Mouse (Mus musculus) forelimb bud, embryonic 11.5 days (tissue): ENCODE measurements around the gene Tnik.
A peak's percentile ranks its signal among the peaks of the same experiment; 100 is the strongest.

Experiments
- DNase-seq: peaks from one replicate; pipeline ENCODE4 v3.0.0-alpha.2; 2012; ENCODE audit warnings: low read depth, low spot score

Tnik gene

GRCm38 (mm10) chr3:28542941-28543340, 279.9 kb downstream of the Tnik start:
- no peak for DNase-seq

GRCm38 (mm10) chr3:28543380-28543984, 280.5 kb downstream of the Tnik start:
- no peak for DNase-seq

DNA sequence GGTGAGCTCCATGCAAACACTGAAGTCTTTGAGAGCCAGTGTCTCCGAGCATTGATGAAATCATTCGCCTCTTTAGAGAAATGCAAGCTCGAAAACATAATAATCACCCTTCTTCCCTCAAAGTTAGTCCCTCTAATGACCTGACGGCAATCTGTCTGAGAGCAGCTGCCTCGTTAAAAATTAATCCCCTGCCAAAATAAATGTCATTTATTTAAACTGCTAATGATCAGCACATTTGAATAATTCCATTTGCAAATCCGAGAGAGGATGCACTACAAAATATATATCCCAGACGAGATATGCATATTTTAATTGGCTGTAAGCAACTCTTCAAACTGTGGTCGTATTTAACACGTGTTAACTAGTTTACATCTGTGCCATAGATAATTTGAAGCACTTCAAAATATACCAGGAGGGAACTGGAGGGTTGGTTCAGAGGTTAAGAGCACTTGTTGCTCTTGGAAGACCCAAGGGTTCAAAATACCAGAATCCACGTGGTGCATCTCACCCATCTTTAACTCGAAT, 281.4 kb downstream of the Tnik start:
- DNase-seq: no peak

GRCm38 (mm10) chr3:28547965-28548730, 285.1 kb downstream of the Tnik start:
- DNase-seq: no peak

GRCm38 (mm10) chr3:28549391-28549790, 286.4 kb downstream of the Tnik start:
- DNase-seq: no peak

- no peak for DNase-seq
Observed at GRCm38 (mm10) chr3:28550497-28551093, 287.6 kb downstream of the Tnik start.

GRCm38 (mm10) chr3:28551756-28552155, 288.7 kb downstream of the Tnik start:
- DNase-seq: no peak

DNA sequence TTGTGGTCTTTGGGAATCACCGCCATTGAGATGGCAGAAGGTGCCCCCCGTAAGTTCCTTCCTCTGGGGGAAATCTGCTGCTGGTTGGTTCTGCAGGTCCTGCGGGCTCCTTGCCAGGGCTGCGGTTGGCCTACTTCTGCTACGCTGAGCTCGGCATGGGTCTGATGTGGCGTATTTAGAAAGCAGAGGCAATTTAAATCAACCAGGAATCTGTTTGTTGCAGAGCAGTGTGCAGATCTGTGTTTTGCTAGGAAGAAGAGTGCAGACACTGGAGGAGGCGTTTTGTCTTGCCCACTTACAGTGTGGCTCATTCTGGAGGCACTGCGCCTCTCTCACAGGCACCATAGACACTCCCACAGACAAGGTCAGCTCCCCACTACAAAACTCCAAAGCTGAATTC, 291.9 kb downstream of the Tnik start:
- DNase-seq: no peak

GRCm38 (mm10) chr3:28555795-28556570, 293.0 kb downstream of the Tnik start:
- no peak for DNase-seq

- no peak for DNase-seq
Observed at GRCm38 (mm10) chr3:28558328-28558871, 295.4 kb downstream of the Tnik start.

DNA sequence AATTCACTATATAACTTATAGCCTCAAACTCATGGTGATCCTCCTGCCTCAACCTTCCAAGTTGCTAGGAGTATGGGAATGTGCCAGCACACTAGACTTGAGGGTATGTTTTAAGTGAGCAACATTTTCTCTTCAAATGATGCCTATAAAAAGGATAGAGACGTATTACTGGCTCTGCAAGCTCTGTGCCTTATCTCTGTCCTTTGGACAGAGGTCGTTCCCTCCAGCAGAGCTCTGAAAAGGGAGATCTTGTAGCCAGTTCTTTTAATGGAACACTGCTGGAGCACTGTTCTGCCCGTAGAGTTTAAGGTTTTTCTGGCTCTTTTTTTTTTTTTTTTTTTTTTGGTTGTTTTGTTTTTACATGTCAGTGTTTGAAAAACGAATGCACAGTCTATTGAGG, 298.4 kb downstream of the Tnik start:
- DNase-seq: no peak

- DNase-seq: peak; percentile 49
Observed at GRCm38 (mm10) chr3:28562612-28563332, 299.8 kb downstream of the Tnik start.

DNA sequence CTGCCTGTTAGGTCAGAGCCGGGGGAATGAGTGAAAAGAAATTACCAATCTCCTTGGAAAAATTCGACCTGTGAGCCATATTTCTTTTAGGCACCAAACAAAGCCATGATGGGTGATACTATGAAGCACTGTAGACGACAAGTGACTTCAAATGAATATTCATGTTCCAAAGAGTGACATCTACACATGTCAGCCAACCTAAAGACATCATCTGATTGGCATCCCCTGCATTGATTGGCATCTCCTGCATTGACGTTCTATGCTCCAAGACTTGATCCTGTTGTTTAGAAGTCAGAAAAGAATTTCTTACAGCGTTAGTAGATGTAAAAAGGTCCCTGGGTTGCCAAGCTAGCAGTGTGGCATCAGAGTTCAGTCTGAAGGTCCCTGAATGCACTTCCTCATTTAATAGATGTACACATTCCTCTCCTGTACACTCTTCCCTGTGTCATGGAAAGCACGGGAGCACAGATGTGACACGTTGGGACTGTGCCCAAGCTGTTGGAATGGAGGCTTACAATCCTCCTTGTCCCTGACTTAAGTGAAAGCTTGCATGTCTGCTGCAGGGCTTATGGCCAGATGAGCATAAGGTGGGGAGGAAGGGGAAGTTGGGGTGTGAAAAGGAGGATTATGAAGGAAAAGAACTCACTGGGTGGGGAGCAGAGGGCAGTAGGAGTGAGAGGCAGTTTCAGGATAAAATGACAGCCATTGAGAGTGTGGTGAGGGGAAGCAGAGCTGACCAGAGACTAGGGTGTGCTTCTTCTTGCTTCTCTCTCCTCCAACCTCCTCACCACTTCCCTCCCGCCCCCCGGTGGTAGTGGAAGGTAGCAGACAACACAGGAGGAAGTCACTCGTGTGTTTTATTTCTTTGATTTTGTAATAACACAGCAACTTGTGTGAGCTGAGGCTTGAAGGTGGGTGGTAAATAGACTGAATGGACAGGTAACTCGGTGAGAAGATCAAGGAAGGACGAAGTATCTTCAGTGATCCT, 301.6 kb downstream of the Tnik start:
- no peak for DNase-seq

- no peak for DNase-seq
Observed at GRCm38 (mm10) chr3:28577301-28577700, 314.3 kb downstream of the Tnik start.

DNA sequence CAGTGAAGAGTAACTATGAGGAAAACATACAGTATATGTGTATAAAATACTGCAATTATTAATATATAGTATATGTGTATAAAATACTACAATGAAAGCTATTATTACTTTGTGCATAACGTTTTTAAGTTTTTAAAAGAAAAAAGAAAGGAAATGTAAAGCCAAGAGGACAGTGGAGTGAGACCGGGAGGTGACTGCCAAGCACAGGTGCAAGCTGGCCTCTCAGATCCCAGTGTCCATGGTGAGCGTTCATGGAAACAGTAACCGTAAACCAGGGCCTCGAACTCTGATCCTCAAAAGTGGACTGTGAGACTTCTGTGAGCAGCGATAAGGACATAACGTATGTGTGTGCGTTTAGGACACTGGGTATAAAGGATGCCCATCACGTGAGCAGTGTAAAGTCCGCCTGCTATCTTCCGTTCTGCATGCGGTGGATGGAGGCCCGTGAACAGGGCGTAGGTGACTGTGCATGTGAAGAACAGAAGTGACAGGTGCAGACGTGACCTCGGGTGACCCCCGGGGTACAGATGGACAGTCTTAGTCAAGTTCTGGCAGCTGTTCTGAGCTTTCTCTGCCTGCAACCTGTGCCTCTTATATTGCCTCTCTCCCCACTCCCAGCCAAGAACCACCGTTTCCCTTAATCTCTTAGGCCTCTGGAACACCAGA, 316.1 kb downstream of the Tnik start:
- no peak for DNase-seq

- DNase-seq: no peak
Observed at GRCm38 (mm10) chr3:28585750-28586465, 322.9 kb downstream of the Tnik start.

DNA sequence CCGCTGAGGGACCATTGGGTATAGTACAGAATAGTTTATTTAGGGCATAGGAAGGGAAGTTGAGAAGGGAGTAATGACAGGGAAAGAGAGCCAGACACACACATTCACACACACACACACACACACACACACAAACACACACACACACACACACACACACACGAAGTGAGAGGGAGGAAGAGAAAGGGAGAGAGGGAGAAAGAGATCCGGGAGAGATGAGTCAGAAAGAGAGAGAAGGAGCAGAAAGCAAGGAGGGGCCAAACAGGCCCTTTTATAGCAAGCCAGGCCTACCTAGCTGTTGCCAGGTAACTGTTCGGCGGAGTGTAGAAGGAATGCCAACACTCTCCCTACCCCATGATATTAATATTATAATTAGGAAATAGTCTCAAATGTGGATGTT, 324.8 kb downstream of the Tnik start:
- DNase-seq: no peak

DNA sequence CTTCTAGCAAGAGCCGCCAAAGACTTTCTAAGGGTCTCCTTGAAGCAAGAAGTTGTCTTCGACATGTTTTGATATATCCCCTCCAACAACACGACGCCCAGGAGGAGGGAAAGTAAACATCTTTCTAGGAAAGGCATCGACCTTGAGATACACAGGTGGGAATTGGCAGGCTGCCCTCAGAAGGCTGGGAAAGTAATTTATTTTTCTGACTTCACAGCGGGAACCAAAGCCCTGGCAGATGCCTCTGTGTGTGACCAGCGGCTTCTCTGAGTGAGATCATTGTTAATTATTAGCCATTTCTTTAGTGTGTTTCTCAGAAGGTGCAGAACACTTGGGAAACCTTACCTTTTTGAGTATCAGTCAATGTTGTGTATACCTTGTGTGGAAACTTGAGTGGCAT, 328.3 kb downstream of the Tnik start:
- DNase-seq: no peak

DNA sequence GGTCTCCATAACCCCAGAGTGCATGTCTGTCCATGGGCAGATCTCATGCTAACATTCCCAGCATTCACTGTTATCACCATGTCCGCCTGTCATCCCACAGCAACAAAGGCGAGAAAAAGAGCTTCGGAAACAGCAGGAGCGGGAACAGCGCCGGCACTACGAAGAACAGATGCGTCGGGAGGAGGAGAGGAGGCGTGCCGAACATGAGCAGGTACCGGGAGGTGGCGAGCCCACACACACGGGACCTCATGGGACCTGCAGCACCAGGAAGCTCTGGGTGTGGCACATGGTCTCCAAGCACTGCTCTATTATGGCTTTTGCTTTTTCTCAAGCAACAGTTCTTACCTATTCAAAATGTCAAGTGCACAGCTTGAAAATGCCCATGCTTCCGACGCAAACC, 330.9 kb downstream of the Tnik start:
- DNase-seq: no peak
